Mouse (Mus musculus) heart, adult 2 months (tissue): ENCODE measurements around the gene Gm14597.
"Not testable (repeated sequence)": the region's sequence is repeated elsewhere in the genome, so short reads cannot be mapped to it uniquely, and the experiment has no call there.

Experiments
- CTCF ChIP-seq: fragments of 200-600 bp; IDR thresholded peaks from 2 replicates; pipeline ENCODE4 v1.8.1; 2022; ENCODE audit warnings: antibody characterized with exemption, mild to moderate bottlenecking, moderate library complexity
- EP300 ChIP-seq: fragments of 200-500 bp; IDR thresholded peaks from 2 replicates; pipeline ENCODE4 v1.6.1; 2011; ENCODE audit warnings: low read depth, low read length, control low read depth; ENCODE audit not compliant: insufficient read depth
- POLR2A ChIP-seq: fragments of 200-500 bp; IDR thresholded peaks from 2 replicates; pipeline ENCODE4 v1.6.1; 2011; ENCODE audit warnings: mild to moderate bottlenecking, low read depth, low read length, control low read depth; ENCODE audit not compliant: insufficient read depth

DNA sequence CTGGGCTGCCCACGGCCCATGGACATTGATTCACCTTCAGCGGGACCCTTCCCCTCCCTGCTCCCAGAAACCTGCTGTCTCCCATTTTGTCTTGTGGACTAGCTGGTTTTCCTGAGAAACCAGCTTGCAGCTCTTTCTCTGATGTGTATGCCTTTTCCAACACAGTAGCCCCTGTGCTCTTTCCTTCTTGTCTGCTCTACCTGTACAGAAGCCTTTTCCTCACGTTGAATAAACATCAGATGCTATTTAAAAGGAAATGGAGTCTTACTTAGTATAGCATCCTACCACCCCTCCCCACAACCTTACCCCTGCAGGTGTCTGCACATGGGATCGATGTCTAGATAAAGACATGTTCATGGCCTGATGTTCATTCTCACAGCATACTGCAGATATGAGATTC, at the start of gene Gm14597:
- TF ChIP-seq CTCF, POLR2A, EP300: not testable (repeated sequence)
